Mouse (Mus musculus): Measurements from ENCODE around the gene Dennd1c.

Gene Dennd1c

GRCm38 (mm10) chr17:57048816-57049215, 29.5 kb downstream of the Dennd1c start:
- DNase-seq (ENCODE audit: low spot score in 2 of 2), result no peak

- DNase-seq (ENCODE audit: low spot score in 2 of 2), result no peak
Observed at GRCm38 (mm10) chr17:57047406-57047805, 30.9 kb downstream of the Dennd1c start.

GRCm38 (mm10) chr17:57041554-57041953, 36.8 kb downstream of the Dennd1c start, which contains the start of gene Slc25a41:
TSS of gene Slc25a41 (minus strand) at chr17:57041654.
- DNase-seq (ENCODE audit: low spot score in 2 of 2), result peak in 1 of 2 experiments; percentile 49

GRCm38 (mm10) chr17:57038978-57039377, 39.3 kb downstream of the Dennd1c start:
- DNase-seq (ENCODE audit: low spot score in 2 of 2), result no peak

GRCm38 (mm10) chr17:57032854-57033253, 45.5 kb downstream of the Dennd1c start:
- DNase-seq (ENCODE audit: low spot score in 2 of 2), result no peak

GRCm38 (mm10) chr17:57031661-57032420, 46.5 kb downstream of the Dennd1c start:
- DNase-seq (ENCODE audit: low spot score in 2 of 2), result peak; percentile 99

GRCm38 (mm10) chr17:57030931-57031660, 47.2 kb downstream of the Dennd1c start, which contains the start of gene Khsrp:
TSS of gene Khsrp (minus strand) at chr17:57031522.
- peak in 1 of 2 experiments; percentile 49 for DNase-seq (ENCODE audit: low spot score in 2 of 2)

- DNase-seq (ENCODE audit: low spot score in 2 of 2), result no peak
Observed at GRCm38 (mm10) chr17:57029691-57030090, 48.6 kb downstream of the Dennd1c start.

- DNase-seq (ENCODE audit: low spot score in 2 of 2), result no peak
Observed at GRCm38 (mm10) chr17:57027471-57027870, 50.8 kb downstream of the Dennd1c start.

- no peak for DNase-seq (ENCODE audit: low spot score in 2 of 2)
Observed at GRCm38 (mm10) chr17:57020960-57021359, 57.4 kb downstream of the Dennd1c start.

GRCm38 (mm10) chr17:57019693-57020092, 58.6 kb downstream of the Dennd1c start:
- no peak for DNase-seq (ENCODE audit: low spot score in 2 of 2)

Data from urinary bladder, postnatal 4 days (tissue).